Mouse (Mus musculus) E14TG2a.4 (cell line): ENCODE results near the gene Stat5a.

Experiments
- H3K27me3 ChIP-seq: 2 replicates; pipeline ENCODE4 v1.6.1; 2014; ENCODE audit warnings: low read length, control low read depth; ENCODE audit not compliant: insufficient read depth
- H3K36me3 ChIP-seq: 2 replicates; pipeline ENCODE4 v1.6.1; 2014; ENCODE audit warnings: low read length, control low read depth; ENCODE audit not compliant: insufficient read depth
- H3K4me1 ChIP-seq: replicated peaks from 2 replicates; pipeline ENCODE4 v1.6.1; 2014; ENCODE audit warnings: low read depth, low read length, control low read depth
- H3K4me3 ChIP-seq: replicated peaks from 2 replicates; pipeline ENCODE4 v1.5.1; 2014; ENCODE audit warnings: mild to moderate bottlenecking, low read length
- H3K9me3 ChIP-seq: 2 replicates; pipeline ENCODE4 v1.6.1; 2014; ENCODE audit warnings: low read length, control low read depth
- CTCF ChIP-seq: conservative IDR thresholded peaks from 2 replicates; pipeline ENCODE4 v1.5.1; 2014; ENCODE audit warnings: low read length
- NANOG ChIP-seq: IDR thresholded peaks from 2 replicates; pipeline ENCODE4 v1.6.1; 2014; ENCODE audit warnings: borderline replicate concordance, low read length, mixed read lengths
- POU5F1 ChIP-seq: IDR thresholded peaks from 2 replicates; pipeline ENCODE4 v1.6.1; 2014; ENCODE audit warnings: low read length, borderline replicate concordance

Stat5a gene

DNA sequence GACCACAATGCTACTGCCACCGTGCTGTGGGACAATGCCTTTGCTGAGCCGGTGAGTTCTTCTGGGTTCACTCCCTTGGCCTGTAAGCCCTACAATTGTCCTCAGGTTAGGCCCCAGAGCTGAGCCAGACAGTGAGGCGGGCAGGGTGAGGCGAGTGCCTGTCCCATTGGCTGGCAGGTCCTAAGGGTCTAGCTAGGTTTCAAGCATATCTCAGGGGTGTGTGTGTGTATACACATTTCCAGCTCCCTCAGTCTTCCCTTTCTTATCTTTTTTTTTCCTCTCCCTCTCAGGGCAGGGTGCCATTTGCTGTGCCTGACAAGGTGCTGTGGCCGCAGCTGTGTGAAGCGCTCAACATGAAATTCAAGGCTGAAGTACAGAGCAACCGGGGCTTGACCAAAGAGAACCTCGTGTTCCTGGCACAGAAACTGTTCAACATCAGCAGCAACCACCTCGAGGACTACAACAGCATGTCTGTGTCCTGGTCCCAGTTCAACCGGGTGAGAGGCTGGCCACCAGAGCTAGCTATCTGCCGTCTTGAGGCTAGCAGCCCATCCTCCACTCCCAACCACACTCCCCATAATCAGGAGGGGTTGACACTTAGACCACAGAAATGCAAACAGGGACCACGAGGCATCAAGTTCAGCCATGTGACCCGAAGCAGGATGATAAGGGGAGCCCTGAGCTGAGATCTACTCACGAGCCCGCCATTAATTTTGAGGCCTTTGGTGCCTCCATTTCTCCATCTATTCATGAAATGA is 20.3 kb downstream of the Stat5a start:
- H3K4me1 ChIP-seq: peaks cover 39% of the 10 kb centered on the region
- no peaks in the 10 kb centered on the region for H3K9me3 ChIP-seq
- H3K4me3 ChIP-seq: no peak overlapping the region
- H3K27me3 ChIP-seq: peaks cover 22% of the 10 kb centered on the region
- no peak for TF ChIP-seq POU5F1
- no peak for TF ChIP-seq NANOG
- no peak for TF ChIP-seq CTCF
- H3K36me3 ChIP-seq: peaks cover 12% of the 10 kb centered on the region

DNA sequence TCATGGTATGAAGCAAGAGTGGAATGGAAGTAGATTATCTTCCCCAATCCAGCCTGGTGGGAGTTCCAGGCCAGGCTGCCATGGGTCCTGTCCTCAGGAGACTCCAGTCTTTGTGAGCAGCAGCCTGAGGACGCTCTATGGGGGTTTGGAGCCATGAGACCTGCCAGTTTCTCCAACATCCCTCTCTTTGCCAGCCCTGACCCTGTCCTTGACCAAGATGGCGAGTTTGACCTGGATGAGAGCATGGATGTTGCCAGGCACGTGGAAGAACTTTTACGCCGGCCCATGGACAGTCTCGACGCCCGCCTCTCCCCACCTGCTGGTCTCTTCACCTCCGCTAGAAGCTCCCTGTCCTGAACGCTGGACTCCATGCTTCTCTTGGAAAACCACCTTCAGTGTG is 24.5 kb downstream of the Stat5a start:
- peaks cover 14% of the 10 kb centered on the region; the same call in 1 of the 2 replicates for H3K27me3 ChIP-seq
- peaks cover 23% of the 10 kb centered on the region for H3K4me1 ChIP-seq
- H3K36me3 ChIP-seq: peaks cover 52% of the 10 kb centered on the region
- no peak overlapping the region for H3K4me3 ChIP-seq
- H3K9me3 ChIP-seq: no peaks in the 10 kb centered on the region
- TF ChIP-seq POU5F1 (no peak), NANOG (no peak), CTCF (no peak)

DNA sequence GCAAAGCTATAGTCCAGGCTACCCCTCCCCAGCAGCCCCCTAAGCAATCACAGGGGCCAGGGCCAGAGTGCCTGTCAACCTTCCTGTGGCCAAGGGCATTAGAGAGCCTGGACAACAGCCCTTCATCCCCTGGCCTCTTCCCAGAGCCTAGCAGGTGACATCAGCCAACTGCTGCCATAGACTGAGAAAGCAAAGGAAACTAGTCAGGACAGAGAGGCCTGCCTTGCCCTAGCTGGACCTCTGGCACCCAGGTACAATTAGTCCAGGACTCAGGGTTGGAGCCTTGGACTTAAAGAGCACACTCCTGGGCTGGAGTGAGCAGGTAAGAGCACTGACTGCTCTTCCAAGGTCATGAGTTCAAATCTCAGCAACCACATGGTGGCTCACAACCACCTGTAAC is 26.3 kb downstream of the Stat5a start:
- Histone ChIP-seq H3K4me3 (no peak overlapping the region), H3K36me3 (peaks cover 71% of the 10 kb centered on the region), H3K27me3 (peaks cover 14% of the 10 kb centered on the region; the same call in 1 of the 2 replicates), H3K4me1 (peaks cover 20% of the 10 kb centered on the region), H3K9me3 (peaks cover 12% of the 10 kb centered on the region; the same call in 1 of the 2 replicates)
- TF ChIP-seq POU5F1 (no peak), NANOG (no peak), CTCF (no peak)

DNA sequence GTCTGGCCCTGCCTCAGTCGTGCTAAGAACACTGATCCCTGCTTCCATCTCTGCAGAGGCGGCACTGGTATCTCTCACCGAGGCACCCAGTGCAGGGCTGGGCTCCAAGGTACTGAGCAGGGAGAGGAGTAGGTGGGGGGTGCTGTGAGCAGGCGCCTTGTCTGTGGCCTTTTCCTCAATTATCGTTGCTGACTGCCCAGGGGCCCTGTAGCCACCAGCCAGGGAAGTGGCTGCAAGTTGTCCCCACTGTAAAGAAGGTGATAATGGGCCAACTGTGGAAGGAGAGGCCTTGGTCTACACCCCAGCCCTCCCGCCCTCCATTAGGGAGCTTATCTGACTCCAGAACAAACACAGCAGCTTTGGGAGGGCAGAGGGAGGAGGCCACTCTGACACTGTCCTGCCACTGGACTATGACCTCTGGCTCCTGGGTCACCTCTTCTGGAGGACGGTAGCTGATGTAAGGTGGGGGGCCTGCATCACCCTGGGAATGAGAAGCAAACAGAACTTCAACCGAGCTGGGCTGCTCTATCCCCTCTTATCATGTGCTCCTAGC is 27.1 kb downstream of the Stat5a start:
- H3K27me3 ChIP-seq: 0 out of 2 replicates have a peak, but pooled peaks cover 8% of the 10 kb centered on the region
- H3K4me1 ChIP-seq: peaks cover 12% of the 10 kb centered on the region
- no peak overlapping the region for H3K4me3 ChIP-seq
- peaks cover 79% of the 10 kb centered on the region for H3K36me3 ChIP-seq
- H3K9me3 ChIP-seq: peaks cover 12% of the 10 kb centered on the region; the same call in 1 of the 2 replicates
- TF ChIP-seq CTCF (no peak), POU5F1 (no peak), NANOG (no peak)

GRCm38 (mm10) chr11:100887236-100887635 is 28.1 kb downstream of the Stat5a start:
- TF ChIP-seq CTCF (no peak), NANOG (no peak), POU5F1 (no peak)
- Histone ChIP-seq H3K4me1 (peaks cover 8% of the 10 kb centered on the region; the same call in 1 of the 2 replicates), H3K9me3 (peaks cover 12% of the 10 kb centered on the region; the same call in 1 of the 2 replicates), H3K4me3 (no peak overlapping the region), H3K27me3 (no peaks in the 10 kb centered on the region), H3K36me3 (peaks cover 88% of the 10 kb centered on the region)

DNA sequence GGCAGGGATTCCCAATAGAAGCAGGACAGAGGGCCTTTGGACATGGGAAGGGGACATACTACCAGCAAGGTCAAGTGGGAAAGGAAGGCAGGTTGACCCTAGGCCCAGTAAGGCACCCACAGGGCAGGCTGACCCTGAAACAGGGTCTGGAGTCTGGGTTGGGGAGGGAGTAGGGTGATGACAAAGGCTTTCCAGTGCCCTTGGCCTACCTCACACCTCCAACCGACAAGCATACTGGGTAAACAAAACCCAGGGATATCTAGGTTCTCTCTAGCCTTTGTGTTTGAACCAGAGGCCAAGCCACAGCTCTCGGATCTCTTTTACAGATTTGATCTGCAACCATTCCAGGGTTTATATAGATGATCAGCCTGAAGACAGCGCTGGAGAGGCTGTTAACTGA is 28.6 kb downstream of the Stat5a start:
- peaks cover 12% of the 10 kb centered on the region; the same call in 1 of the 2 replicates for H3K9me3 ChIP-seq
- no peak for TF ChIP-seq CTCF
- no peak for TF ChIP-seq NANOG
- TF ChIP-seq POU5F1: no peak
- no peak overlapping the region for H3K4me3 ChIP-seq
- H3K27me3 ChIP-seq: no peaks in the 10 kb centered on the region
- H3K4me1 ChIP-seq: peaks cover 8% of the 10 kb centered on the region; the same call in 1 of the 2 replicates
- peaks cover 94% of the 10 kb centered on the region for H3K36me3 ChIP-seq

DNA sequence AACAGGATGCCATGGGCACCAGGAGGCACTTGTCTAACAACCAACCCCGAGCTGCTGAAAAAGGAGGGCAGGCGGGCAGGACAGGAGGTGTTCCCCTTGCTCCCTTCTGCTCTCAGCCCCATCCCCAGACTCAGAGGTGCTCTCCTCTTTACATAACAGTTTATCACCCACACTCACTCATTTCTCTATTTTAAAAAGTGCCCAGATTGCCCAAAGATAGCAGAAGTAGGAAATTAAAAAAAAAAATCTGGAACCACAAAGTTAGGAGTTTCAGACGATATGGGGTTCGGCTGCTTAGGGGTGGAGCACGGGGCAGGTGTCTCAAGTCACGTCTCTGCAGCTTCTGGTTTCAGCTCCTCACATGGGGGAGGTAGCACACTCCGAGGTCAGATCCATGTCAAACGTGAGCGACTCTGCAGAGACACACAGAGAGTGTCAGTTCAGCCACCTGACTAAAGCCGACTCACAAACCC is 29.2 kb downstream of the Stat5a start:
- TF ChIP-seq NANOG (no peak), CTCF (no peak), POU5F1 (no peak)
- H3K4me3 ChIP-seq: no peak overlapping the region
- H3K36me3 ChIP-seq: peaks cover 99% of the 10 kb centered on the region

DNA sequence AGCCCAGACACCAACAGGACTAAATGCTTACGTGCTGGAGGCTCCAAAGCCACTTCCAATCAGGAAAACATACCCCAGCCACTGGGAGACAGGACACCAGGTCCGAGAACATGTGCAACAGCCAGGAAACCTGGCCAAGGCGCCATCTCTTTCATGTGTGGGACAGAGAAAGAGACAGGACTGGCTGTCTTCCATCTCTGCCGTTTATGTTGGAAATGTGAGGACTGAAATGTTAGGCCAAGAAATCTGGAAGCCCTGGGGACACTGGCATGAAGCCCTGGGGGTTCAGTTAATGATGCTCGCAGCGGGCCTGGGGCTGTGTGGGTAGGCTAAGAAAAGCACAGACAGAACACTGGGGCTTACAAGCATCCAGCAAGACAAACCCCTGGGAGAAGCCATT is 31.3 kb downstream of the Stat5a start:
- Histone ChIP-seq H3K4me1 (peaks cover 17% of the 10 kb centered on the region), H3K9me3 (peaks cover 12% of the 10 kb centered on the region; the same call in 1 of the 2 replicates), H3K4me3 (no peak overlapping the region), H3K36me3 (peaks cover 100% of the 10 kb centered on the region), H3K27me3 (no peaks in the 10 kb centered on the region)
- TF ChIP-seq CTCF (no peak), NANOG (no peak), POU5F1 (no peak)

More for the DNA sequence above, 29.2 kb downstream of the Stat5a start:
- H3K27me3 ChIP-seq: no peaks in the 10 kb centered on the region
- peaks cover 12% of the 10 kb centered on the region; the same call in 1 of the 2 replicates for H3K9me3 ChIP-seq
- peaks cover 8% of the 10 kb centered on the region; the same call in 1 of the 2 replicates for H3K4me1 ChIP-seq
